Mouse (Mus musculus) embryonic facial prominence, embryonic 13.5 days (tissue): Measurements from ENCODE around the gene Prr15l. TPM values are rescaled to one million over a fixed set of nuclear protein-coding genes. Genes with fewer than 3 reads are reported as not detected.

Experiments used
- ATAC-seq: fragments of 200-750 bp; cut with Nextera tagmentation; 2 replicates; pipeline ENCODE4 v1.8.0; 2017; ENCODE audit warnings: low read depth; ENCODE audit not compliant: insufficient number of reproducible peaks, insufficient read depth, low FRiP score, low TSS enrichment
- H3K27ac ChIP-seq: fragments of 300-500 bp; sonication (generic); 2 replicates; pipeline ENCODE4 v1.5.1; 2015; ENCODE audit warnings: moderate library complexity, mild to moderate bottlenecking, inconsistent platforms
- H3K27me3 ChIP-seq: fragments of 300-500 bp; sonication (generic); 2 replicates; pipeline ENCODE4 v1.6.1; 2015; ENCODE audit warnings: mild to moderate bottlenecking, inconsistent platforms
- H3K36me3 ChIP-seq: fragments of 300-500 bp; sonication (generic); 2 replicates; pipeline ENCODE4 v1.6.1; 2015; ENCODE audit warnings: mild to moderate bottlenecking, inconsistent platforms
- H3K4me1 ChIP-seq: fragments of 300-500 bp; sonication (generic); 2 replicates; pipeline ENCODE4 v1.6.1; 2015; ENCODE audit warnings: inconsistent platforms
- H3K4me2 ChIP-seq: fragments of 300-500 bp; sonication (generic); 2 replicates; pipeline ENCODE4 v1.6.1; 2015; ENCODE audit warnings: moderate library complexity, mild to moderate bottlenecking, inconsistent platforms
- H3K4me3 ChIP-seq: fragments of 300-500 bp; sonication (generic); 2 replicates; pipeline ENCODE4 v1.5.1; 2015; ENCODE audit warnings: mild to moderate bottlenecking, inconsistent platforms
- H3K9ac ChIP-seq: fragments of 300-500 bp; sonication (generic); 2 replicates; pipeline ENCODE4 v1.6.1; 2015; ENCODE audit warnings: mild to moderate bottlenecking, inconsistent platforms
- H3K9me3 ChIP-seq: fragments of 300-500 bp; sonication (generic); 2 replicates; pipeline ENCODE4 v1.6.1; 2016; ENCODE audit warnings: inconsistent platforms
- WGBS: fragments of 180-500 bp; shearing (Covaris S2); methylation state at CpG from one replicate; pipeline ENCODE4 v1.1.7; 2015; ENCODE audit warnings: mixed read lengths; 5-methylcytosine and 5-hydroxymethylcytosine counted together
- polyA plus RNA-seq: library from polyadenylated mRNA; unstranded; fragments of >200 nt; fragmentation: Nextera tagmentation; extraction: Ambion mirVana; gene quantifications from 2 replicates; pipeline ENCODE4 v1.2.1, GENCODE M21; 2015

The Prr15l gene
- polyA plus RNA-seq, 1 experiment from 2014 or later = 2.4 TPM

DNA sequence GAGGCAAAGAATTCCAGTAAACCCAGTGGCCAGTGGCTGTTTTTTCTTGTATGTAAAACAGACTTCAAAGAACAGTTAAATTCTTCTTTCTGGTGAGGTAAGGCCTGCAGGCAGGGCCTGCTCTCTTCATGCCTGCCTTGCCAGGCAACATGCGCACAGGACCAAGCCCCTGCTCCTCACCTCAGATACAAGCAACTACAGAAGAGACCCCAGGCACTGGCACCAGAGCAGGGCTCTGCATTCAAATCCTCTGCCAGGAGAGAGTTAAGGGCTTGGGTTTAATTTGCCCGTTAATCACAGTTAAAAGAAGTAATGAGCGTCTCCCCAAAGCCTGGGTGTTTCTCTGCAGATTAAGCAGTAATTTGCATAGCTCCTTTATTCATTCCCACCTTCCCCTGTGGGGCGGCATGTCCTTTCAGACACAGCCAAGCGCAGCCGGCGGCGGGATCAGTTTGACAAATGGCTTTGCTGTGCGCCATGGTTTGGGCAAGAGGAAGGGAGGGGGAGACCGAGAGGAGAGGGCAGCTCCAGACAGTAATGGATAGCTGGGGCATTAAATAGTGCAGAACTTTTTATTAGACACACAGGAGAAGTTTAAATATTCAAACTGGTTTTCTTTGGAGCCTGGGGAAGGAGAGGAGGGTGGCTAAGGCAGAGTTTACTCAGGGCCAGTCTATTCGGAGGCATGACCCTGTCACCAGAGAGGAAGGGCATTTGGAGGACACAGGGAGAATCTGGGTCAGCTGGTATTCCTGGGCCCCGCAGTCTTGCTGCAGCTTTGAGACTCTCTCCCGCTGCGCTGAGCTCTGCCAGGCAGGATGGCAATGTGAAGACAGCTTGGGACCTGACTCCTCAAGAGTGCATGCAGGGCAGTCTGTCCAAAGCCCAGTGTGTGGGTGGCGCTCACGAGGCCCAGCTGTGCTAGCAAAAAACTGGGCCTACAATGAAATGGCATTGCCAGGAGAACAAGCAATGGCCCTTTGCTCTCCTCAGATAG, 25.0 kb upstream of the Prr15l start:
- WGBS = 22% methylated on average over 16 of the region's 16 CpGs
- Histone ChIP-seq H3K36me3 (peaks cover 13% of the 10 kb centered on the region), H3K27me3 (no peaks in the 10 kb centered on the region), H3K9me3 (no peaks in the 10 kb centered on the region), H3K4me1 (peaks cover 15% of the 10 kb centered on the region), H3K9ac (0 out of 2 replicates have a peak overlapping the region, but pooled peaks have one; percentile 44), H3K4me2 (no peak overlapping the region), H3K4me3 (no peak overlapping the region), H3K27ac (no peak overlapping the region; the same call in 1 of the 2 replicates)
- no peak for ATAC-seq

DNA sequence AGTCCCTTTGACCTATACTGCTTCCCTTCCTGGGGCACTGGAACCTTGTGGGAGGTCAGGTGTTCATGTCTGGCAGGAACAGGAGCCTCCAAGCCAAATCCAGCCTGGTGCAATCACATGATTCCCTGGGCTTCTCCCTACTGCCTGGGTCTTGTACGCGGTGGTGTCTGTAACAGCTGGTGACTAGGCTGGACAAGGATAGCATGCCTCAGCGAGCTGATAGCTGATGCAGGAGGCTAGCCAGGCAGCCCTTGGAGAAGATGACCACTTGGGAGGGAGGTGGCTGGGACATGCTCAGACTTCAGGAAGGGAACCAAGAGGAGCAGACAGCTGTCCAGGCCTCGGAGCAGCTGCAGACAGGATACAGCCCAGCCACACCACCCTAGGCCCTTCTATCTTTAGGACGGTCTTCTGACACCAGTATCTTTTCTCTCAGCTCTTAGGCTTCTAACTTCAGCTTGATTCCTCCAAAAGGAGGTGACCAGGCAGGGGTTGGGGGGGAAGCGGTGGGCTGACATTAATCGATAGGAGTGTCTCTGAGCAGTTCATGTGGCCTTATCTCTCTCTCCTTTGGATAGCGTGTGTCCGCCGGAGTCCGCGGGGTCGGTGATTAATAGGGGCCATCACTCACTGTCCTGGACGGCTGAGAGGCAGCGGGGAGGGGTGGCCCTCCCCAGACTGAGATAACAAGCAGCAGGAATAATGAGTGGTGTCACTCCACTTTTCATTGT, 21.3 kb upstream of the Prr15l start:
- no peaks in the 10 kb centered on the region for H3K27me3 ChIP-seq
- H3K4me3 ChIP-seq = no peak overlapping the region
- H3K36me3 ChIP-seq = peaks cover 43% of the 10 kb centered on the region
- no peak overlapping the region for H3K9ac ChIP-seq
- H3K4me2 ChIP-seq = no peak overlapping the region
- no peak overlapping the region for H3K27ac ChIP-seq
- no peak for ATAC-seq
- no peaks in the 10 kb centered on the region for H3K9me3 ChIP-seq
- H3K4me1 ChIP-seq = peaks cover 10% of the 10 kb centered on the region
- WGBS = 85% methylated on average over 15 of the region's 15 CpGs

DNA sequence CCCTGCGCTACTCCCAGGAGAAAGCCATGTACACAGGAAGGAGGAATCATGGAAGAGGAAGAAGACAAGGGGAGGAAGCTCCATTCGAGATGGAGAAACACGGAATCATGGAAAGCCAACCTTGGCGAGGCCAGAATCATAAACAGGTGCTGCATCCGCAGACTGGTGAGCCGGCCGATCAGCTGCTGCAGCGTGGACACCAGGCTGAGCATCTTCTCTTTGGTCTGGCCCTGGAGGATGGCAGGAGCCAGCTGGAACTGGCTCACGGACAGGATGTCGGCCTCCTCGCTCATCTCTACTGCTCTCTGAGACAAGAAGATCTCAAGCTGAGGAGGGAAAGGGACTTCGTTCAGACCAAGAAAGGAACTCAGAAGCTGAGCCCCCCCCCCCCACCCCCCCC, 19.3 kb upstream of the Prr15l start:
- Histone ChIP-seq H3K4me1 (no peaks in the 10 kb centered on the region), H3K27ac (no peak overlapping the region), H3K4me2 (no peak overlapping the region), H3K4me3 (no peak overlapping the region), H3K9me3 (no peaks in the 10 kb centered on the region), H3K36me3 (peaks cover 51% of the 10 kb centered on the region), H3K27me3 (no peaks in the 10 kb centered on the region), H3K9ac (no peak overlapping the region)
- no peak for ATAC-seq
- 87% methylated on average over 12 of the region's 12 CpGs for WGBS

DNA sequence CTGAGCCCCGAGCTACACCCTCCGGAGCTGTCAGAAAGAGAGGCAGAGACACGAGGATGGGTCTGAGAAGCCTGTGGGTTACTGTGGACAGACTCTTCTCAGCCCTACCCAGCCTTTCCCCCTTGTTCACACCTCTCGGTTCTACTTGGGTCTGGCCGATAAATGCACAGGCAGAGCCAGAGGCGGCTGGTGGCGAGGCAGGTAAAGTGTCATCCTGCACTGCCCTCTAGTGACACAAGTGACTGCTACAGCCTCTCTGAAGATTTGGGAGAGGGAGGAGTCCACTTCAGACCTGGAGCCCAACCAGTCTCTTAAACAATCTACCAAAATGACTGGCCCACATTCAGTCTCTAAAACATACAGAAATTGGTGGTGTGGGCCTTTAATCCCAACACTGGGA, 17.9 kb upstream of the Prr15l start:
- Histone ChIP-seq H3K36me3 (peaks cover 51% of the 10 kb centered on the region), H3K4me1 (peaks cover 3% of the 10 kb centered on the region), H3K4me3 (no peak overlapping the region), H3K9me3 (no peaks in the 10 kb centered on the region), H3K4me2 (no peak overlapping the region), H3K9ac (no peak overlapping the region), H3K27me3 (no peaks in the 10 kb centered on the region), H3K27ac (no peak overlapping the region)
- ATAC-seq = peak; percentile 43; the same call in 1 of the 2 replicates
- WGBS = 27% methylated on average over 7 of the region's 7 CpGs

DNA sequence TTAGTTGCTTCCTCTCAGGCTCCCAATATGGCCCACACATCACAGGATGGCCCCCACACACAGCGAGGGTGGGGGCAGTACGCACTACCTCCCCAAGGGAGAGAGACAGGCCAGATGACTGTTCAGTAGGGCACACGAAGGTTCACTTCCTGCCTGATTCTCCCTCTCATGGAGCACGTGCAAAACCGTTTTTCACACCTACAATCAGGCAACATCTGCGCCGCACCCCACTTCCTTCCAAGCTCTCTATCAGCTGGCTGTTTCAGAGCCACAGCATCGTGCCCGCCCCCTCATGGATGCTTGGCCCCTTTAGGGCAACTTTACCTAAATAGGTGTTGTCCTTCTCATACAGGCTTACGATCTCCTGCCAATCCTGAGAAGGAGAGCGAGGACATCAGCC, 15.2 kb upstream of the Prr15l start:
- peaks cover 41% of the 10 kb centered on the region for H3K36me3 ChIP-seq
- ATAC-seq = no peak
- no peaks in the 10 kb centered on the region for H3K27me3 ChIP-seq

DNA sequence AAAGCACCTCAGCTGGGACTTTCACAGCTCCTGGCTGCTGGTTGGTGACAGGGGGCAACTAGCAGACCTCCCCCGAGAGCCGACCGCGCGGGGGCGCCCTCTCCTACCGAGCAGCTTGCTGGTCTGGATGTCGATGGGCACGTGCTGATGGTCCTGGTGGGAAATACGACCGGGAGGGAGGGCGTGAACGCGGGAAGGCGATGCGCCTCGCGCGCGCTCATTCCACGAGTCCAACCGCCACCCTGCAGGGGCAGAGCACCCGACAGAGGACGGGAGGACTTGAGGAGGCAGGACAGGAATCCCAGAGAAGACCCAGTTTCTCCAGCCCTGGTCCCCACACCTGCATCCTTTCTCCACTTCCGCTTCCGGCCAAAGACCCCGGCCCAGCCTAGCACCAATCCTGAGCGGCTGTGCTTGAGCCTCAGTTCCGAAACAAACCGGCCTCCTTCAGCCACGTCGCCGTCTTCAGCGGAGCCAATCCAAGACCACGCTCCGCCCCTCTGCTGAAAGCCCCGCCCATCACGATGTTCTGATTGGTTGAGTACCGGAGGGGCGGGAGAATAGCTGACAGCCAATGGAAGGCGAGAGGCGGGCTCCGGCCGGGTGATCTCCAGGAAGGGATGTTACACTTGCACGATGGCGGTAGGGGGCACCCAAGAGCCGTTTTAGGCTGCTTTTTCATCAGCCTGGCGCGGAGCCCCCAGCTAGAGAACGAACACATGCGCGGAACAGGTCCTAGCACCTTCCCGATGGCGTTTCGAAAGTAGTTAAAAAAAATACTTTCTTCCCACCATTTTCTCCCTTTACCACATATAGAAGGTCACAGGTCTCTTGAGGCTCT, 11.6 kb upstream of the Prr15l start, which contains the start of gene Cdk5rap3:
TSS of gene Cdk5rap3 (minus strand) at position 453 of the 841 bp plus-strand sequence.
- H3K4me1 ChIP-seq = peaks cover 14% of the 10 kb centered on the region
- peak within 1 kb of the TSS; percentile 85 for H3K9ac ChIP-seq
- peaks cover 12% of the 10 kb centered on the region for H3K36me3 ChIP-seq
- peak within 1 kb of the TSS; percentile 92 for H3K4me2 ChIP-seq
- no peaks in the 10 kb centered on the region for H3K9me3 ChIP-seq
- peak within 1 kb of the TSS; percentile 77 for H3K4me3 ChIP-seq
- H3K27me3 ChIP-seq = no peaks in the 10 kb centered on the region; the same call in 1 of the 2 replicates
- peak; percentile 96 for ATAC-seq
- peak within 1 kb of the TSS; percentile 75 for H3K27ac ChIP-seq
- WGBS = under 1% methylated on average over 55 of the region's 55 CpGs

More for the DNA sequence above, 15.2 kb upstream of the Prr15l start:
- Histone ChIP-seq H3K9me3 (no peaks in the 10 kb centered on the region), H3K27ac (no peak overlapping the region), H3K4me3 (no peak overlapping the region), H3K4me1 (peaks cover 14% of the 10 kb centered on the region), H3K9ac (0 out of 2 replicates have a peak overlapping the region, but pooled peaks have one; percentile 21), H3K4me2 (no peak overlapping the region)
- 80% methylated on average over 11 of the region's 11 CpGs for WGBS

DNA sequence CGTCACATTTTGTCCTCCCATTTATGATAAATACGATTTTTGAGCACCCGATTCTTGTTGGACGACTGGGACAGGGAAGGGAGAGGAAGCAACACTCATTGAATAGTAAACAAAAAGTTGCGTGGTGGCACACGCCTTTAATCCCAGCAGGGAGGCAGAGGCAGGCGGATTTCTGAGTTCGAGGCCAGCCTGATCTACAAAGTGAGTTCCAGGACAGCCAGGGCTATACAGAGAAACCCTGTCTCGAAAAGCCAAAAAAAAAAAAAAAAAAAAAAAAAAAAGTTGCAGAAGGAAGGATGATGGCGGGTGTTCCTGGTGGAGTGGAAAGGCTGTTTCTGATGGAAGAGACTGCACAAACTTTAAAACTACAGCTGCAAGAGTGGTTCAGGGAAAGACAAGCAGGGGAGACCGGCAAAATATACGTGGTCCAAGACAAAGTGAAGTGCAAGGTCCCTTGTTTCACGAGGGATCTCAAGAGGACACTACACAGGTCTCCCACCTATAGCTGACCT, 11.0 kb upstream of the Prr15l start:
- peak overlapping the region; percentile 77 for H3K4me3 ChIP-seq
- H3K27ac ChIP-seq = no peak overlapping the region
- peak overlapping the region; percentile 58 for H3K9ac ChIP-seq
- 31% methylated on average over 13 of the region's 13 CpGs for WGBS
- peak overlapping the region; percentile 92 for H3K4me2 ChIP-seq
- no peak for ATAC-seq
- H3K36me3 ChIP-seq = peaks cover 5% of the 10 kb centered on the region
- no peaks in the 10 kb centered on the region; the same call in 1 of the 2 replicates for H3K27me3 ChIP-seq
- peaks cover 14% of the 10 kb centered on the region for H3K4me1 ChIP-seq
- no peaks in the 10 kb centered on the region for H3K9me3 ChIP-seq

DNA sequence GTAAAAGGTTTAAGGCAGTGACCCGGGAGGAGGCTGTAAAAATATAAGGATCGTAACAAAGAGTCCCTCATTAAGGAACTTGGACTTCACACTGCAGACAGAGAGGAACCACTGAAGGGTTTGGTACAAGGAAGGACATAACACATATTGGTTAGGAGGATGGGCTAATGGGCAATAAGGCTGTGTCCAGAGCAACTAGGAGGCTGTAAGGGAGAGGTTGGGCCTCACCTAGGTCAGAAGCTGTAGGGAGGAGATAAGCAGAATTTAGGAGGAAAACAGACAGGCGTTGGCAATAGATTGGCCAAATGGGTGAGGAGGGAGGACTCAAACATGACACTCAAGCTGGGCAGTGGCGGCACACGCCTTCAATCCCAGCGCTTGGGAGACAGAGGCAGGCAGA, 10.5 kb upstream of the Prr15l start:
- 0 out of 2 replicates have a peak, but pooled peaks cover under 1% of the 10 kb centered on the region for H3K36me3 ChIP-seq
- no peak for ATAC-seq
- H3K9me3 ChIP-seq = no peaks in the 10 kb centered on the region
- no peak overlapping the region for H3K27ac ChIP-seq
- WGBS = 86% methylated on average over 6 of the region's 6 CpGs
- no peaks in the 10 kb centered on the region; the same call in 1 of the 2 replicates for H3K27me3 ChIP-seq
- no peak overlapping the region for H3K4me3 ChIP-seq
- H3K9ac ChIP-seq = no peak overlapping the region
- H3K4me2 ChIP-seq = peak overlapping the region; percentile 92; the same call in 1 of the 2 replicates
- H3K4me1 ChIP-seq = peaks cover 14% of the 10 kb centered on the region

DNA sequence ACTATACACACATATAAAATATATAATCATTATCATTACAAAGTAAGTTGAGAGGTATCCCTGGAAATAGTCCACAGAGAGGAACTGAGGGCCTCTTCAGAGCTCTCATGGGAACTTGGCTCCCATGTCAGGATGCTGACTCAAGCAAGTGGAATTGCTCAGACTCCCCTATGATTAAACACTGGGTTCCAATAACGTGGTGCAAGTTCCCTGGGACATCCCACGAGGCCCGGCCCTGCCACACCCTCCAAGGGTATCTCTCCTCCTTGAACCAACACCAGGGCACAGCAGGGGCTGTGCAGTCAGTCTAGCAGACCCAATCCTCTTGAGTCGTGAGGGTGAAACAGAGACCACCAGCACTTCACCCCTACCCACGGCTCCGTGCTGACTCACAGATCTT, 8.9 kb upstream of the Prr15l start:
- WGBS = 50% methylated on average over 6 of the region's 6 CpGs
- no peak for ATAC-seq
- H3K36me3 ChIP-seq = no peaks in the 10 kb centered on the region
- no peak overlapping the region for H3K27ac ChIP-seq
- peaks cover 14% of the 10 kb centered on the region for H3K4me1 ChIP-seq
- no peaks in the 10 kb centered on the region; the same call in 1 of the 2 replicates for H3K27me3 ChIP-seq
- H3K9me3 ChIP-seq = no peaks in the 10 kb centered on the region
- H3K4me2 ChIP-seq = no peak overlapping the region
- no peak overlapping the region for H3K4me3 ChIP-seq
- no peak overlapping the region for H3K9ac ChIP-seq

DNA sequence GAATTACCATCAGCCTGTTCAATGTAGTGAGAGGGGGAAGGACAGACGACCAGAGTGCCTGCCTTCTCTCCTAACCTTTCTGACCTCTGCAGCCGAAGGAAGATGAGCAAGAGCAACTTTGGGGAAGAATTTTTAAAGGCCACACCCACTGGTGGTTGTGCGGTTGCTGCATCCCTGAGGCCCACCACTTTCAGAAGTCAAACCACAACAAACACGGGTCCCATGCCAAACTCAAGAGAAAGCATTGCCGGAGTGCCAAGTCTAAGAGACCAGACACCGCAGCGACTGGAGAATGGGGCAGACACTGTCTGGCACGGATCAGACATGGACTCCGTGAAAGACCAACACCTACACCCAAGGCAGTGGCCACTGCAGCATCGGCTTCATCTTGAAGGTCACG, 3.0 kb upstream of the Prr15l start:
- Histone ChIP-seq H3K36me3 (no peaks in the 10 kb centered on the region), H3K4me1 (peaks cover 15% of the 10 kb centered on the region), H3K4me3 (no peak overlapping the region), H3K27me3 (peaks cover 21% of the 10 kb centered on the region), H3K4me2 (no peak overlapping the region), H3K27ac (no peak overlapping the region), H3K9ac (no peak overlapping the region), H3K9me3 (no peaks in the 10 kb centered on the region)
- ATAC-seq = no peak
- WGBS = 75% methylated on average over 11 of the region's 11 CpGs
